19 mouse cellular contexts compared by ENCODE assay signal in genomic region chr14:102828442-102828841, GRCm38 (mm10).
DNase-seq lines count a peak whose midpoint lies in the region; ATAC-seq and TF ChIP-seq lines count a peak whose summit lies in the region.
"Had no signal": no experiment of that assay in that cellular context is flagged by ENCODE, and none has a peak within 500 bp of the region (broad histone marks: within the 10 kb centered on the region; RNA-seq: fewer than 3 reads in every experiment).

No protein-coding gene starts in this region.

- WGBS in liver, adult 2 months, result 78% methylated on average over 3 of the region's 3 CpGs
- WGBS in liver, embryonic 12.5 days (ENCODE audit: insufficient replicate concordance), result 47% methylated on average over 3 of the region's 3 CpGs

- no peak for TF ChIP-seq CTCF in liver, adult 2 months (IDR thresholded peaks at IDR 0.05; ENCODE audit: low read depth, low read length)

- H3K9ac ChIP-seq in liver, adult 2 months (ENCODE audit: low read depth, low read length), result no peak overlapping the region
- H3K9ac ChIP-seq in liver, embryonic 12.5 days, result no peak overlapping the region
- H3K9ac ChIP-seq: forebrain, embryonic 12.5 days; limb, embryonic 15.5 days; lung, embryonic 15.5 days; midbrain, embryonic 15.5 days had no signal

- no peak for TF ChIP-seq POLR2A in liver, adult 2 months (IDR thresholded peaks at IDR 0.05; ENCODE audit: extremely low read depth, insufficient read depth, low read length)

- no peak for ATAC-seq in liver, embryonic 12.5 days
- no peak for ATAC-seq in erythroid progenitor cell, adult 5-6 weeks (replicated peaks; ENCODE audit: low FRiP score, poor library complexity, severe bottlenecking)
- ATAC-seq: hindbrain, postnatal 0 days; midbrain, embryonic 15.5 days had no signal

- DNase-seq in liver, adult 2 months (ENCODE audit: extremely low read depth, low read depth, low spot score), result peak; percentile 30
- peak; percentile 93 for DNase-seq in 416B (ENCODE audit: low read depth)
- DNase-seq in T-cell, adult 2 months (ENCODE audit: low spot score), result peak; percentile 31
- DNase-seq in frontal cortex, postnatal 10 days (ENCODE audit: low spot score in 2 of 2), result no peak
- DNase-seq: adrenal gland, postnatal 10 days; cerebellum, adult 9-11 months; embryo, embryonic 11 days; kidney, adult 11 months; right cerebral cortex, postnatal 4 days had no signal

- no peak overlapping the region for H3K4me2 ChIP-seq in liver, embryonic 12.5 days
- H3K4me2 ChIP-seq: forebrain, embryonic 12.5 days; limb, embryonic 15.5 days; lung, embryonic 15.5 days; midbrain, embryonic 15.5 days had no signal

- H3K79me2 ChIP-seq in liver, adult 2 months (ENCODE audit: control insufficient read depth, insufficient read depth, low read length), result no peaks in the 10 kb centered on the region

- no peaks in the 10 kb centered on the region for H3K27me3 ChIP-seq in liver, adult 2 months (ENCODE audit: control insufficient read depth, insufficient read depth, low read length)
- no peaks in the 10 kb centered on the region for H3K27me3 ChIP-seq in liver, embryonic 12.5 days (replicated peaks)
- no peaks in the 10 kb centered on the region for H3K27me3 ChIP-seq in megakaryocyte, embryonic 14.5 days (replicated peaks)
- H3K27me3 ChIP-seq: forebrain, embryonic 12.5 days; limb, embryonic 15.5 days; lung, embryonic 15.5 days; midbrain, embryonic 15.5 days had no signal

- H3K27ac ChIP-seq in liver, adult 2 months (replicated peaks; ENCODE audit: insufficient read depth, low read depth, low read length), result no peak overlapping the region
- no peak overlapping the region for H3K27ac ChIP-seq in liver, embryonic 12.5 days
- H3K27ac ChIP-seq: forebrain, embryonic 12.5 days; heart, adult 2 months; hindbrain, embryonic 10.5 days; hindbrain, postnatal 0 days; limb, embryonic 15.5 days; lung, embryonic 15.5 days; midbrain, embryonic 15.5 days had no signal

- H3K36me3 ChIP-seq in liver, adult 2 months (ENCODE audit: control insufficient read depth, insufficient read depth, low read length), result no peaks in the 10 kb centered on the region
- H3K36me3 ChIP-seq in liver, embryonic 12.5 days, result no peaks in the 10 kb centered on the region
- no peaks in the 10 kb centered on the region for H3K36me3 ChIP-seq in megakaryocyte, embryonic 14.5 days (replicated peaks; ENCODE audit: low read length)
- H3K36me3 ChIP-seq: forebrain, embryonic 12.5 days; hindbrain, embryonic 10.5 days; limb, embryonic 15.5 days; lung, embryonic 15.5 days; midbrain, embryonic 15.5 days had no signal

- H3K4me3 ChIP-seq in liver, adult 2 months (ENCODE audit: insufficient read depth, low read depth, low read length), result no peak overlapping the region
- no peak overlapping the region for H3K4me3 ChIP-seq in liver, embryonic 12.5 days
- H3K4me3 ChIP-seq in megakaryocyte, embryonic 14.5 days (replicated peaks), result peak overlapping the region; percentile 20
- H3K4me3 ChIP-seq: forebrain, embryonic 12.5 days; heart, adult 2 months; hindbrain, embryonic 10.5 days; limb, embryonic 15.5 days; lung, embryonic 15.5 days; midbrain, embryonic 15.5 days had no signal

- no peaks in the 10 kb centered on the region for H3K9me3 ChIP-seq in liver, embryonic 12.5 days (replicated peaks)
- H3K9me3 ChIP-seq in megakaryocyte, embryonic 14.5 days, result no peaks in the 10 kb centered on the region
- H3K9me3 ChIP-seq: forebrain, embryonic 12.5 days; hindbrain, embryonic 10.5 days; limb, embryonic 15.5 days; lung, embryonic 15.5 days; midbrain, embryonic 15.5 days had no signal

- H3K4me1 ChIP-seq in liver, adult 2 months (ENCODE audit: control insufficient read depth, insufficient read depth, low read length), result no peaks in the 10 kb centered on the region
- H3K4me1 ChIP-seq in liver, embryonic 12.5 days, result peaks cover 4% of the 10 kb centered on the region; the same call in 1 of the 2 replicates
- peaks cover 66% of the 10 kb centered on the region for H3K4me1 ChIP-seq in megakaryocyte, embryonic 14.5 days
- H3K4me1 ChIP-seq: forebrain, embryonic 12.5 days; hindbrain, embryonic 10.5 days; lung, embryonic 15.5 days; midbrain, embryonic 15.5 days had no signal

Comparison
In these comparisons a context has a peak if more than half of its experiments do, and no peak if none do; other contexts are left out.
1. DNase-seq: peak in liver, adult 2 months (single experiment), 416B (single experiment) and T-cell, adult 2 months (single experiment); none in frontal cortex, postnatal 10 days (0 of 2).